Mouse (Mus musculus) limb, embryonic 14.5 days (tissue): ENCODE measurements around the gene Tmem273. TPM values are rescaled to one million over a fixed set of nuclear protein-coding genes. Genes with fewer than 3 reads are reported as not detected.

Experiments used
- ATAC-seq: fragments of 200-750 bp; cut with Nextera tagmentation; 2 replicates; pipeline ENCODE4 v1.8.0; 2017; ENCODE audit warnings: low read depth, moderate number of reproducible peaks, moderate TSS enrichment; ENCODE audit not compliant: low FRiP score
- DNase-seq: peaks from one replicate; pipeline ENCODE4 v3.0.0-alpha.2; 2015; ENCODE audit warnings: low spot score
- H3K27ac ChIP-seq: fragments of 300-500 bp; sonication (generic); replicated peaks from 2 replicates; pipeline ENCODE4 v1.5.1; 2014; ENCODE audit warnings: low read depth, mild to moderate bottlenecking, low read length, moderate library complexity, mixed read lengths
- H3K27me3 ChIP-seq: fragments of 300-500 bp; sonication (generic); 2 replicates; pipeline ENCODE4 v1.6.1; 2014; ENCODE audit warnings: low read length, mixed read lengths; ENCODE audit not compliant: control insufficient read depth, insufficient read depth
- H3K36me3 ChIP-seq: fragments of 300-500 bp; sonication (generic); 2 replicates; pipeline ENCODE4 v1.6.1; 2014; ENCODE audit warnings: mild to moderate bottlenecking, low read length, moderate library complexity, mixed read lengths; ENCODE audit not compliant: control insufficient read depth, insufficient read depth
- H3K4me1 ChIP-seq: fragments of 300-500 bp; sonication (generic); 2 replicates; pipeline ENCODE4 v1.6.1; 2014; ENCODE audit warnings: antibody characterized with exemption, low read length, mixed read lengths; ENCODE audit not compliant: control insufficient read depth, insufficient read depth
- H3K4me2 ChIP-seq: fragments of 300-500 bp; sonication (generic); replicated peaks from 2 replicates; pipeline ENCODE4 v1.6.1; 2014; ENCODE audit warnings: low read depth, mild to moderate bottlenecking, low read length, moderate library complexity; ENCODE audit not compliant: severe bottlenecking
- H3K4me3 ChIP-seq: fragments of 300-500 bp; sonication (generic); replicated peaks from 2 replicates; pipeline ENCODE4 v1.5.1; 2014; ENCODE audit warnings: low read length
- H3K9ac ChIP-seq: fragments of 300-500 bp; sonication (generic); 2 replicates; pipeline ENCODE4 v1.6.1; 2014; ENCODE audit warnings: mild to moderate bottlenecking, low read depth, low read length, moderate library complexity; ENCODE audit not compliant: severe bottlenecking
- H3K9me3 ChIP-seq: fragments of 300-500 bp; sonication (generic); 2 replicates; pipeline ENCODE4 v1.6.1; 2016; ENCODE audit warnings: low read length; ENCODE audit not compliant: control insufficient read depth
- POLR2A ChIP-seq: fragments of 200-500 bp; IDR thresholded peaks from 2 replicates; pipeline ENCODE4 v1.8.0; 2012; ENCODE audit warnings: inconsistent platforms, mild to moderate bottlenecking, moderate library complexity, borderline replicate concordance; ENCODE audit not compliant: insufficient read depth, insufficient read length; ENCODE audit errors: extremely low read depth
- WGBS: fragments of 180-500 bp; shearing (Covaris S2); extraction: QIAGEN DNeasy Blood & Tissue Kit; methylation state at CpG from one replicate; pipeline ENCODE4 v1.1.7; 2014; 5-methylcytosine and 5-hydroxymethylcytosine counted together
- polyA plus RNA-seq, 2 experiments: library from polyadenylated mRNA; depleted of rRNA in 1 of 2; stranded (reverse) in 1 of 2; unstranded in 1 of 2; fragments of >200 nt; fragmentation: Nextera tagmentation in 1 of 2; extraction: Ambion mirVana in 1 of 2; gene quantifications; 2 replicates each; pipeline versions ENCODE4 v1.2.1 to v1.2.3; 2012 to 2014

Gene Tmem273
- polyA plus RNA-seq, 2 experiments, result 2.5 to 2.6 TPM

- peak; percentile 30; the same call in 1 of the 2 replicates for ATAC-seq
Measured at GRCm38 (mm10) chr14:32819297-32819696, 33.5 kb downstream of the Tmem273 start.

GRCm38 (mm10) chr14:32822812-32823211 is 37.0 kb downstream of the Tmem273 start:
- DNase-seq, result no peak
- ATAC-seq, result no peak
- WGBS, result 81% methylated on average over 4 of the region's 4 CpGs

More at GRCm38 (mm10) chr14:32819297-32819696, 33.5 kb downstream of the Tmem273 start:
- Histone ChIP-seq H3K27ac (no peak overlapping the region), H3K4me1 (0 out of 2 replicates have a peak, but pooled peaks cover 8% of the 10 kb centered on the region), H3K4me3 (no peak overlapping the region), H3K36me3 (no peaks in the 10 kb centered on the region), H3K9ac (no peak overlapping the region), H3K9me3 (no peaks in the 10 kb centered on the region), H3K4me2 (no peak overlapping the region), H3K27me3 (no peaks in the 10 kb centered on the region)
- 13% methylated on average over 1 of the region's 1 CpGs for WGBS
- TF ChIP-seq POLR2A, result no peak
- no peak for DNase-seq

GRCm38 (mm10) chr14:32823861-32824260 is 38.1 kb downstream of the Tmem273 start:
- Histone ChIP-seq H3K4me1 (peaks cover 27% of the 10 kb centered on the region), H3K27me3 (no peaks in the 10 kb centered on the region), H3K36me3 (no peaks in the 10 kb centered on the region), H3K4me2 (no peak overlapping the region), H3K4me3 (no peak overlapping the region), H3K27ac (no peak overlapping the region), H3K9ac (no peak overlapping the region), H3K9me3 (no peaks in the 10 kb centered on the region)
- ATAC-seq (no peak), DNase-seq (no peak)
- no peak for TF ChIP-seq POLR2A
- WGBS, result 71% methylated on average over 3 of the region's 3 CpGs

More at GRCm38 (mm10) chr14:32822812-32823211, 37.0 kb downstream of the Tmem273 start:
- H3K9ac ChIP-seq, result no peak overlapping the region
- H3K27ac ChIP-seq, result no peak overlapping the region
- H3K36me3 ChIP-seq, result no peaks in the 10 kb centered on the region
- H3K27me3 ChIP-seq, result no peaks in the 10 kb centered on the region
- no peak overlapping the region for H3K4me3 ChIP-seq
- no peak for TF ChIP-seq POLR2A
- peaks cover 22% of the 10 kb centered on the region for H3K4me1 ChIP-seq
- H3K9me3 ChIP-seq, result no peaks in the 10 kb centered on the region
- no peak overlapping the region for H3K4me2 ChIP-seq

- no peak overlapping the region for H3K27ac ChIP-seq
- no peak for TF ChIP-seq POLR2A
- no peak overlapping the region for H3K9ac ChIP-seq
- 35% methylated on average over 14 of the region's 14 CpGs for WGBS
- H3K4me2 ChIP-seq, result no peak overlapping the region
- ATAC-seq, result no peak
- H3K36me3 ChIP-seq, result no peaks in the 10 kb centered on the region
- H3K4me1 ChIP-seq, result peaks cover 21% of the 10 kb centered on the region
- no peaks in the 10 kb centered on the region for H3K27me3 ChIP-seq
- DNase-seq, result no peak
- no peak overlapping the region for H3K4me3 ChIP-seq
- no peaks in the 10 kb centered on the region for H3K9me3 ChIP-seq
Measured at GRCm38 (mm10) chr14:32824267-32825150, 38.7 kb downstream of the Tmem273 start.

- DNase-seq (peak; percentile 85), ATAC-seq (peak; percentile 81)
- Histone ChIP-seq H3K9ac (no peak overlapping the region), H3K9me3 (no peaks in the 10 kb centered on the region), H3K4me3 (no peak overlapping the region), H3K27ac (no peak overlapping the region), H3K27me3 (no peaks in the 10 kb centered on the region), H3K4me1 (peaks cover 20% of the 10 kb centered on the region), H3K36me3 (no peaks in the 10 kb centered on the region), H3K4me2 (no peak overlapping the region; the same call in 1 of the 2 replicates)
- 5% methylated on average over 11 of the region's 11 CpGs for WGBS
- no peak for TF ChIP-seq POLR2A
Measured at GRCm38 (mm10) chr14:32825426-32826032, 39.8 kb downstream of the Tmem273 start.
